Mouse (Mus musculus) colon, adult 2 months (tissue): ENCODE measurements around the gene Cbl. TPM values are rescaled to one million over a fixed set of nuclear protein-coding genes. Genes with fewer than 3 reads are reported as not detected.

Experiments used
- polyA plus RNA-seq: library from polyadenylated mRNA; depleted of rRNA; stranded (reverse); fragments of >200 nt; gene quantifications from 2 replicates; pipeline ENCODE4 v1.2.3, GENCODE M21; 2012; rRNA removed

Cbl gene
- polyA plus RNA-seq = 8.4 and 10.9 TPM in 2 replicates

GRCm38 (mm10) chr9:44233802-44234478, at the start of gene Cbl:
Gene Cbl, minus strand, starts transcription at chr9:44234049.

GRCm38 (mm10) chr9:44268432-44268831, 34.6 kb upstream of the Cbl start, which contains the start of gene Nlrx1:
Gene Nlrx1, minus strand, starts transcription at chr9:44268599.

GRCm38 (mm10) chr9:44251314-44251713, 17.5 kb upstream of the Cbl start, which contains the start of gene Pdzd3:
Gene Pdzd3, minus strand, starts transcription at chr9:44251471.

GRCm38 (mm10) chr9:44240399-44240798, 6.5 kb upstream of the Cbl start, which contains the start of gene Ccdc153:
Gene Ccdc153, plus strand, starts transcription at chr9:44240676.

GRCm38 (mm10) chr9:44134101-44134850, 99.6 kb downstream of the Cbl start, which contains the start of gene Mcam:
Gene Mcam, plus strand, starts transcription at chr9:44134469.

GRCm38 (mm10) chr9:44113105-44113789, 120.6 kb downstream of the Cbl start, which contains the start of the genes Gm49380 and Rnf26:
Gene Gm49380, minus strand, starts transcription at chr9:44113500.
Gene Rnf26, minus strand, starts transcription at chr9:44113517.

GRCm38 (mm10) chr9:44107110-44107509, 126.7 kb downstream of the Cbl start, which contains the start of gene C1qtnf5:
Gene C1qtnf5, plus strand, starts transcription at chr9:44107245.

GRCm38 (mm10) chr9:44101490-44101889, 132.4 kb downstream of the Cbl start, which contains the start of gene Mfrp:
Gene Mfrp, plus strand, starts transcription at chr9:44101729.

Other genes starting within 250 kb of the Cbl start
- 39.7 and 39.9 TPM in 2 replicates for gene Thy1, start 190.7 kb downstream of the Cbl start, polyA plus RNA-seq
- gene Usp2, start 167.0 kb downstream of the Cbl start, polyA plus RNA-seq = 9.1 and 11.0 TPM in 2 replicates
- not detected in 2 replicates for gene Mfrp, start 132.3 kb downstream of the Cbl start, polyA plus RNA-seq
- gene C1qtnf5, start 126.8 kb downstream of the Cbl start, polyA plus RNA-seq = 23.7 and 30.8 TPM in 2 replicates
- not detected in 2 replicates for gene Gm49380, start 120.5 kb downstream of the Cbl start, polyA plus RNA-seq
- gene Rnf26, start 120.5 kb downstream of the Cbl start, polyA plus RNA-seq = 34.4 and 44.1 TPM in 2 replicates
- 39.7 and 42.8 TPM in 2 replicates for gene Mcam, start 99.6 kb downstream of the Cbl start, polyA plus RNA-seq
- gene Ccdc153, start 6.6 kb upstream of the Cbl start, polyA plus RNA-seq = 0.14 TPM in 1 of 2 replicates, not detected in the other
- 8.3 and 12.4 TPM in 2 replicates for gene Pdzd3, start 17.4 kb upstream of the Cbl start, polyA plus RNA-seq
- 27.5 and 33.1 TPM in 2 replicates for gene Nlrx1, start 34.5 kb upstream of the Cbl start, polyA plus RNA-seq
- 4.7 and 6.7 TPM in 2 replicates for gene Abcg4, start 54.6 kb upstream of the Cbl start, polyA plus RNA-seq
- gene Hinfp, start 71.6 kb upstream of the Cbl start, polyA plus RNA-seq = 17.5 and 22.3 TPM in 2 replicates
- 115 and 139 TPM in 2 replicates for gene C2cd2l, start 86.2 kb upstream of the Cbl start, polyA plus RNA-seq
- gene Dpagt1, start 92.0 kb upstream of the Cbl start, polyA plus RNA-seq = 62.8 and 83.7 TPM in 2 replicates
- 154 and 173 TPM in 2 replicates for gene H2afx, start 100.6 kb upstream of the Cbl start, polyA plus RNA-seq
- 34.5 and 35.2 TPM in 2 replicates for gene Hmbs, start 110.2 kb upstream of the Cbl start, polyA plus RNA-seq
- gene Vps11, start 127.6 kb upstream of the Cbl start, polyA plus RNA-seq = 16.6 and 18.3 TPM in 2 replicates
- gene Hyou1, start 145.4 kb upstream of the Cbl start, polyA plus RNA-seq = 43.9 and 44.8 TPM in 2 replicates
- 37.0 and 46.0 TPM in 2 replicates for gene Slc37a4, start 162.8 kb upstream of the Cbl start, polyA plus RNA-seq
- gene Rps25, start 173.1 kb upstream of the Cbl start, polyA plus RNA-seq = 84.4 and 119 TPM in 2 replicates
- 44.3 and 46.5 TPM in 2 replicates for gene Trappc4, start 173.6 kb upstream of the Cbl start, polyA plus RNA-seq
- 30.0 and 36.4 TPM in 2 replicates for gene Ccdc84, start 184.5 kb upstream of the Cbl start, polyA plus RNA-seq
- not detected in 2 replicates for gene Foxr1, start 207.1 kb upstream of the Cbl start, polyA plus RNA-seq
- gene Upk2, start 220.9 kb upstream of the Cbl start, polyA plus RNA-seq = 0.21 TPM in 1 of 2 replicates, not detected in the other
- gene Bcl9l, start 248.8 kb upstream of the Cbl start, polyA plus RNA-seq = 23.6 and 37.6 TPM in 2 replicates